Mouse (Mus musculus) forebrain, embryonic 11.5 days (tissue): ENCODE measurements around the gene Hdac1. TPM values are rescaled to one million over a fixed set of nuclear protein-coding genes. Genes with fewer than 3 reads are reported as not detected.

Experiments
- ATAC-seq: fragments of 200-750 bp; cut with Nextera tagmentation; replicated peaks from 2 replicates; pipeline ENCODE4 v1.8.0; 2017; ENCODE audit warnings: moderate TSS enrichment; ENCODE audit not compliant: low FRiP score
- DNase-seq: peaks from one replicate; pipeline ENCODE4 v3.0.0-alpha.2; 2017; ENCODE audit warnings: low spot score
- H3K27ac ChIP-seq: fragments of 300-500 bp; sonication (generic); 2 replicates; pipeline ENCODE4 v1.5.1; 2014; ENCODE audit warnings: low read depth, low read length
- H3K27me3 ChIP-seq: fragments of 300-500 bp; sonication (generic); 2 replicates; pipeline ENCODE4 v1.6.1; 2014; ENCODE audit warnings: mild to moderate bottlenecking, low read length, mixed read lengths; ENCODE audit not compliant: control insufficient read depth, insufficient read depth
- H3K36me3 ChIP-seq: fragments of 300-500 bp; sonication (generic); 2 replicates; pipeline ENCODE4 v1.6.1; 2014; ENCODE audit warnings: mild to moderate bottlenecking, low read length, moderate library complexity, mixed read lengths; ENCODE audit not compliant: control insufficient read depth, insufficient read depth
- H3K4me1 ChIP-seq: fragments of 300-500 bp; sonication (generic); replicated peaks from 2 replicates; pipeline ENCODE4 v1.6.1; 2014; ENCODE audit warnings: low read length, mixed read lengths; ENCODE audit not compliant: control insufficient read depth, insufficient read depth
- H3K4me2 ChIP-seq: fragments of 300-500 bp; sonication (generic); 2 replicates; pipeline ENCODE4 v1.6.1; 2014; ENCODE audit warnings: low read depth, mild to moderate bottlenecking, low read length, moderate library complexity, mixed read lengths; ENCODE audit not compliant: severe bottlenecking
- H3K4me3 ChIP-seq: fragments of 300-500 bp; sonication (generic); 2 replicates; pipeline ENCODE4 v1.5.1; 2014; ENCODE audit warnings: low read depth, low read length
- H3K9ac ChIP-seq: fragments of 300-500 bp; sonication (generic); 2 replicates; pipeline ENCODE4 v1.6.1; 2014; ENCODE audit warnings: low read length
- H3K9me3 ChIP-seq: fragments of 300-500 bp; sonication (generic); 2 replicates; pipeline ENCODE4 v1.6.1; 2016; ENCODE audit warnings: low read length, mixed read lengths; ENCODE audit not compliant: control insufficient read depth
- WGBS: fragments of 180-500 bp; shearing (Covaris S2); extraction: QIAGEN DNeasy Blood & Tissue Kit; methylation state at CpG from one replicate; pipeline ENCODE4 v1.1.7; 2014; 5-methylcytosine and 5-hydroxymethylcytosine counted together
- polyA plus RNA-seq: library from polyadenylated mRNA; unstranded; fragments of >200 nt; fragmentation: Nextera tagmentation; extraction: Ambion mirVana; gene quantifications from 2 replicates; pipeline ENCODE4 v1.2.1, GENCODE M21; 2014

The Hdac1 gene
- polyA plus RNA-seq, 1 experiment from 2014 or later: 262 TPM

- no peak within 1 kb of the TSS; the same call in 1 of the 2 replicates for H3K4me2 ChIP-seq
- no peaks in the 10 kb centered on the region for H3K9me3 ChIP-seq
- no peak within 1 kb of the TSS for H3K4me3 ChIP-seq
- DNase-seq (no peak), ATAC-seq (no peak)
- H3K36me3 ChIP-seq: no peaks in the 10 kb centered on the region
- no peak within 1 kb of the TSS for H3K9ac ChIP-seq
- H3K27me3 ChIP-seq: no peaks in the 10 kb centered on the region
- no peaks in the 10 kb centered on the region for H3K4me1 ChIP-seq
- whole genome bisulfite sequencing: 86% methylated on average over 5 of the region's 5 CpGs
- no peak within 1 kb of the TSS for H3K27ac ChIP-seq
These were observed 36.0 kb upstream of the Hdac1 start, which contains the start of gene Fam167b for GRCm38 (mm10) chr4:129578466-129578865. TSS of gene Fam167b (minus strand) at chr4:129578549.

- ATAC-seq (no peak), DNase-seq (no peak)
- Histone ChIP-seq H3K4me2 (no peak overlapping the region), H3K4me3 (no peak overlapping the region), H3K4me1 (no peaks in the 10 kb centered on the region), H3K36me3 (no peaks in the 10 kb centered on the region), H3K27me3 (no peaks in the 10 kb centered on the region), H3K9ac (no peak overlapping the region), H3K27ac (no peak overlapping the region), H3K9me3 (no peaks in the 10 kb centered on the region)
- WGBS: 84% methylated on average over 7 of the region's 7 CpGs
These were observed 35.2 kb upstream of the Hdac1 start for GRCm38 (mm10) chr4:129577688-129578087.

GRCm38 (mm10) chr4:129576863-129577491 is 34.5 kb upstream of the Hdac1 start:
- Histone ChIP-seq H3K9ac (peak overlapping the region; percentile 5; the same call in 1 of the 2 replicates), H3K27ac (no peak overlapping the region), H3K4me2 (peak overlapping the region; percentile 8; the same call in 1 of the 2 replicates), H3K4me3 (no peak overlapping the region), H3K9me3 (no peaks in the 10 kb centered on the region), H3K27me3 (no peaks in the 10 kb centered on the region), H3K4me1 (no peaks in the 10 kb centered on the region), H3K36me3 (no peaks in the 10 kb centered on the region)
- DNase-seq (peak; percentile 81), ATAC-seq (0 out of 2 replicates have a peak, but pooled peaks have one; percentile 33)
- WGBS: 33% methylated on average over 21 of the region's 21 CpGs

GRCm38 (mm10) chr4:129575171-129575844 is 32.8 kb upstream of the Hdac1 start:
- ATAC-seq (no peak), DNase-seq (no peak)
- no peak overlapping the region for H3K9ac ChIP-seq
- H3K4me2 ChIP-seq: no peak overlapping the region
- H3K27me3 ChIP-seq: no peaks in the 10 kb centered on the region
- no peaks in the 10 kb centered on the region for H3K36me3 ChIP-seq
- WGBS: 69% methylated on average over 7 of the region's 8 CpGs
- H3K4me1 ChIP-seq: no peaks in the 10 kb centered on the region
- H3K27ac ChIP-seq: no peak overlapping the region
- H3K4me3 ChIP-seq: no peak overlapping the region
- no peaks in the 10 kb centered on the region for H3K9me3 ChIP-seq

GRCm38 (mm10) chr4:129573430-129573829 is 30.9 kb upstream of the Hdac1 start, which contains the start of gene Lck:
TSS of gene Lck (minus strand) at chr4:129573641.
- Histone ChIP-seq H3K4me2 (no peak within 1 kb of the TSS), H3K4me3 (no peak within 1 kb of the TSS), H3K9ac (no peak within 1 kb of the TSS), H3K36me3 (no peaks in the 10 kb centered on the region), H3K4me1 (no peaks in the 10 kb centered on the region), H3K9me3 (no peaks in the 10 kb centered on the region), H3K27ac (no peak within 1 kb of the TSS), H3K27me3 (no peaks in the 10 kb centered on the region)
- DNase-seq (no peak), ATAC-seq (no peak)
- WGBS: 89% methylated on average over 8 of the region's 8 CpGs

GRCm38 (mm10) chr4:129573093-129573370 is 30.5 kb upstream of the Hdac1 start:
- H3K9me3 ChIP-seq: no peaks in the 10 kb centered on the region
- ATAC-seq: no peak
- WGBS: 93% methylated on average over 4 of the region's 4 CpGs

GRCm38 (mm10) chr4:129572236-129573092 is 30.0 kb upstream of the Hdac1 start:
- DNase-seq (no peak), ATAC-seq (no peak)
- H3K4me2 ChIP-seq: no peak overlapping the region
- WGBS: 88% methylated on average over 13 of the region's 13 CpGs
- no peaks in the 10 kb centered on the region for H3K4me1 ChIP-seq
- no peak overlapping the region for H3K9ac ChIP-seq
- H3K36me3 ChIP-seq: no peaks in the 10 kb centered on the region
- no peaks in the 10 kb centered on the region for H3K27me3 ChIP-seq
- no peak overlapping the region for H3K4me3 ChIP-seq
- H3K9me3 ChIP-seq: no peaks in the 10 kb centered on the region
- H3K27ac ChIP-seq: no peak overlapping the region

More at GRCm38 (mm10) chr4:129573093-129573370, 30.5 kb upstream of the Hdac1 start:
- no peak for DNase-seq
- H3K9ac ChIP-seq: no peak overlapping the region
- H3K27me3 ChIP-seq: no peaks in the 10 kb centered on the region
- H3K4me1 ChIP-seq: no peaks in the 10 kb centered on the region
- no peak overlapping the region for H3K4me3 ChIP-seq
- H3K4me2 ChIP-seq: no peak overlapping the region
- no peaks in the 10 kb centered on the region for H3K36me3 ChIP-seq
- no peak overlapping the region for H3K27ac ChIP-seq

- ATAC-seq (no peak), DNase-seq (no peak)
- Histone ChIP-seq H3K4me2 (no peak overlapping the region), H3K9me3 (no peaks in the 10 kb centered on the region), H3K27me3 (no peaks in the 10 kb centered on the region), H3K4me3 (no peak overlapping the region), H3K4me1 (no peaks in the 10 kb centered on the region), H3K9ac (no peak overlapping the region), H3K36me3 (no peaks in the 10 kb centered on the region), H3K27ac (no peak overlapping the region)
- WGBS: 77% methylated on average over 8 of the region's 8 CpGs
These were observed 29.1 kb upstream of the Hdac1 start for GRCm38 (mm10) chr4:129571551-129572084.
